Mouse (Mus musculus) right cerebral cortex, postnatal 36 days (tissue): ENCODE results near the gene Aldob.
"Not testable (repeated sequence)": the region's sequence is repeated elsewhere in the genome, so short reads cannot be mapped to it uniquely, and the experiment has no call there.

ENCODE experiments used
- DNase-seq, 2 experiments: peaks; one replicate each; pipeline ENCODE4 v3.0.0; 2022; ENCODE audit warnings: low spot score in 2 of 2, mixed read lengths in 1 of 2

Aldob gene

DNA sequence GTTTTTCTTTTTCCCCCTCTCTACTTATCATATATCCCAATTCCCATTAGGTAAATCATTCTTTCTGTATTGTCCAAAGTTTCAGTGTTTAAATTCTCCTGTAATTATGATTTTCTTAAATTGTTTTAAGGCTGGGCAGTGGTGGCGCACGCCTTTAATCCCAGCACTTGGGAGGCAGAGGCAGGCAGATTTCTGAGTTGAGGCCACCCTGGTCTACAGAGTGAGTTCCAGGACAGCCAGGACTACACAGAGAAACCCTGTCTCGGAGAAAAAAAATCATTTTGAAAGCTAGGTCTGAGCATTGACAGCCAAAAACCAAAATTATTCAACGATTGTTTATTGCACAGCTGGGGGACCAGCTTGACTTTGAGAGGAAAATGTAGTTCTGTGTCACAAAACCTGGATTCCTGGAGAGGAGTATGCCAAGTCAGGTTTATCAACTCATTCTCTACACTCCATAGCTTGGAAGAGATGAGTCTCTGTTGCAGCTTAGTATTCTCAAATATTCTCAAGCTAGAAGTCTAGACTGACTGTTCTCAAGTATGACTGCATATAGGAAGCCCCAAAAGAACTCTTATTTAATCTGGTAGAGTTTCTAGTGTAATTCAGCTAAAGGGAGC, 13.6 kb downstream of the Aldob start:
- DNase-seq = no peak

DNA sequence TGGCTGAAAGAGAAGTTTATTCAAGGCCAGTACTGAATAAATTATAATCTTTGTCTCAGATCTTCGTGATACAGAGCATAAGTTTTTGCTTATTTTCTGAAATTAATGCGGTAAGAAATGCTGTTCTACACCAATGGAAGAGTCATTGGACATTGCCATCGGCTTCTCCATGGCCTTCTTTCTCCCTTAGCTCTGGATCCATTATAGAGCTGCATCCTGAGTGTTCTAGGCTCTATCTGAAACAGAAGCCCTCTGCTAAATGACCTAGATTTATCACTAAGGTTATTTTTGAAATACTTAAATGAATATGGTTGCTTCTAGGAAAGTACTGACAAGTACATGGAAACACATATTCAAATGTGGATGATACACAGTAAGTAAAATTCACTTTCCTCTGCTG, 14.3 kb downstream of the Aldob start:
- no peak for DNase-seq

DNA sequence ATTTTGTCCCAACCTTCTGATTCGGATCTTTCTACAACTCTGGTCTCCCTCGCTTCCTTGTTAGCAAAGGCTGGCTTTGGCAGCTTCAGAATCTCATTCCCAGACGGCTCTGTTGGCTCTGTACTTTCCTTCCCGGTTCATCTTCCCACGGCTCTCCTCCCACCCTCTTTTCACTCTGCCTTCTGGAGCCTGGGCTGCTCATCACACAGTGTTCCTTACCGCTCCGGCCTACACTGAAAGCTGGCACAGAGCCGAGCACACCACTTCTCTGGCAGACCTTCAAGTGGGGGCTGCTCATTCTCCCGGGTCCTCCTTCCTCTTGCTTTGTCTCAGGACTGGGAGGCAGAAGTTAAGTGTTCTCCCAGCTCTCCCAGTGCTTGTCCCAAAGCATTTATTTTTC, 26.8 kb downstream of the Aldob start:
- peak; percentile 83 to 90 for DNase-seq

DNA sequence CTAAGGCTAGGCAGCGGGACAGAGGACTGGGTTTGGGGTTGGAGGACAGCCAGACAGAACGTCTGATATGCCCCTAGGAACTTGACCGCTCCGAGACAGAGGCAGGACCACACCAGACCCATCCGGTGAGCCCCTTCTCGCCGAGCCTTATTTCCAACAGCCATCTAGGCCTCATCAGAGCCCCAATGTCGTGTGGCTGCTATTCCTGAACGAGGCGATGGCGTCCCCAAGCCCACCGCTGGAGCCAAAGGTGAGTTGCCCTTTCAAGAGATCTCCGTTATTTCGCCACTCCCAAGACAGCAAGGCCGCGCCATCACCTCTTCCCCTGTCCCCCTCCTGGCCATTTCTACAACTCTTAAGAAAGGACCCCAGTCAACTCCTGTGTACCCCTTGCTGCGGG, 28.0 kb downstream of the Aldob start:
- DNase-seq = no peak

DNA sequence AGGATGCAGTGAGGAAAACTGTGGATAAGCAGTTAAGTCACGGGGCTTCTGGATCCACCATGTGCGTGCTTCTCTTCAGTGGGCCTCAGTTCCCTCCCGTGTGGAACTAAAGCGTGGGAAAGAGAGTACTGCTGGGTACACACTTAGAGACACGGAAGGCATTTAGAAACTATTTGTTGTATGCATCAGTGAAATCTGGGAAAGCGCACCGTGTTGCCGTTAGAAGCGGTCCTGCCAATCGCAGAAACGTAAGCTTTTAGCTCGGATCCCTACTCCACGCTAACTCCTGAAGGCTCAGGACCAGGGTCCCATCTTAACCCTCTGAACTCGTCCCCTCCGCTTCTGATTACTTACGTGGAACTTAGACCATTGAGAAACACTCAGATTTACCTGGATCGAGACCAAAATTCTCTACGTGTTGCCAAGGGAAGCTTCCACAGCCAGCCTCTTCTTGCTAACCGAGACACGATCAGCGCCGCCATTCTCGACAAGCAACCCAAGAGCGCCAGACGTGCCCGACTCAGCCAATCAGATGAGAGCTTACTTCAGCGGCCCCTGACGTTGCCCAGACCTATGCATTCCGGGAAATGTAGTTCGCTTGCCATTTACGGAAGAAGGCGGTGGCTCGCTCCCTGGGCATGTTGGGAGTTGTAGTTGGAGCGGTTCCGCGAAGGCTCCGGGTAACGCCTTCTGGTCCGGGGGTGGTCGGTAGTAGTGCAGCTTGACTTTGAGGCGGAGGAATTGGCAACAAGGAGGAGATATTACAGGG, 28.6 kb downstream of the Aldob start, which contains the start of the genes Mrpl50 and Zfp189:
Mrpl50 (minus strand) TSS at position 522 of the 769 bp plus-strand sequence.
Zfp189 (plus strand) TSS at position 605 of the 769 bp plus-strand sequence.
- peak; percentile 96 to 98 for DNase-seq

DNA sequence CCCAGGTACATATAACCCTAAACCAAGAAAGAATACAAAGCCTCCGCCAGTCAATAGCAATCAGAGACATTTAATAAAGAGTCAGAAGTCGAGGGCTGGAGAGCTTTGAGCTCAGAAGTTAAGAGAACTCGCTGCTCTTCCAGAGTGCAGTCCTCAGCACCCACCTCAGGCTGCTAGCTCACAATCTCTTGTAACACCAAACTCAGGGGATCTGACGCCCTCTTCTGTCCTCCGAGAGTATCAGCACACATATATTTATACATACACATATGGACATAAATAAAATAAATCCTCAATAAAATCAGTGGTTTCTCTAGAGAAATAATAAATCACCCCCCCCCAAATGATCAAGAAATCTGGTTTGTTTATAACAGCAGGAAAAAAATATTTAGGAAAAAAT, 29.9 kb downstream of the Aldob start:
- no peak for DNase-seq

DNA sequence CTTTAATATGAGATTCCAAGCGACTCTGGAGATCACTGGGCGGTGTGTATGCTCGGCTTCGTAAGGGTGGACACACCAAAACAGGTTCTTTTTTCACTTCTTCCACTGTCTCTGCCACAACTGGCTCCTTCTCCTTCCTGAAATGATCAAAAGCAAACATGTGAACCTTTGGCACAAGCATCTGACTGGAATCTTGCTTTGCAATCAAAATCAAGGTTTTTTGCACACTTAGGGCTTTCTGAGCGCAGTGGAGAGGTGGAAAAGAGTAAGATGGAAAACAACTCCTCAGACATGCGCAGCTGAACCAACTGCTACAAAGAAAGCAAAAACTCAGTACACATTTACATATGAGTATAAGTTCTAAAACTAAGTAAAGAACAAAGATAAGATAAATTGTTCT, 34.9 kb downstream of the Aldob start:
- no peak for DNase-seq

DNA sequence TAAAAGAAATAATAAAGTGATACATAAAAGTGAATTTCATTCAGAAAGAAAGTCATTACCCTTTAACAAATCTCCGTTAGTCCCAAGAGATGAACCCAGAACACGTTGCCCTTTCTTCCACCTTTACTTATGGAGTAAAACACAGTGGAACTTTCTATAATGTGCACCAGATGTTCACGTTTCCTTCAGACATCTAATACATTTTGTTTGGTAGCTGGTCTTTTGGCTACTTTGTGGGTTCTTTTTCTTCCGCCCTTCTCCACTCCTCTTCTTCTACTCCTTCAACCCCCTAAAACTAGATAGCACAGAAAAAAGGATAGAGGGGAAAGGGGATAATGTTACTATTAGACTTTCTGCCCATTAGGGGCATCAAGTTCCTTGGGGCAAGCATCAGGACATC, 36.7 kb downstream of the Aldob start:
- DNase-seq = no peak

DNA sequence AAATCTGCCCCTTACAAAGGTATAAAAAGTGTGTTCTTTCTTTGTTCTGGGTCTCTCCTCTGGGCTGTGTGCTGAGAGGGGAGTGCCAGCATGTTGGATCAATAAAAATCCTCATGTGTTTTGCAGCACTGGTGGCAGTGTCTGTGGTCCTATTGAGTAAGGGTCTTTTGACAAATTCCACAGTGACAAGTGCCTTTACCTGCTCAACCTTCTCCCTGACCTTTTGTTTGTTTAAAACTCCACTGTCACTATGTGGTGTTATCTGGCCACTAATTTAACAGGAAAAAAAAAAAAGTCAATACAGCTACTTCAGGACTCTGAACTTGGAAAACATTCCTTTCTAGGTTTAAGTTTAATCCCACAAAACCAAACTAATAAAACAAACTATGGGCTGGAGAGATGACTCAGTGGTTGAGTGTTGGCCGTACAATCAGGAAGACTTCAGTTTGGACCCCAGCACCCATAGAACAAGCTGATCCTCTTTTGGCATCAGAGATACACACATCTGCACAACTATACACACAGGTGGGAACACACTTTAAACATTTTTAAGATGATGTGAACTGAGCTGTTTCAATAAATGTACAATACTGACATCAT, 39.0 kb downstream of the Aldob start:
- DNase-seq = not testable (repeated sequence)

DNA sequence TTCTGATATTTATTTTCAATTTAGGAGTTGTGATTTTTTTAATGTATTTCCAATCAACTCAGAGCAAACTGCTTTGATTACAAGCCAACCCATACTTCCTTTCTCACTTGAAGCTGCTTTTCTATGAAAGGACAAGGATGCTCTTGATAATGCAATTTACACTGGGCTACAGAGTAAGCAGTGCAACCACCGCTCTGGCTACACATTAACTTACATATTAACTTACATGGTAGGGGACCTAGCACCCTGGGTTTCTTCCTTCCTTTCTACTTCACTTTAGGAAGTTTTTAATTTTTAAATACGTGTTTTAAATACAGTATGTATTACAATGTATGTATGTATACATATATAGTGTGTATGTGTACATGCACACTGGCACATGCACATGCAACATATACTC, 40.2 kb downstream of the Aldob start:
- no peak for DNase-seq

DNA sequence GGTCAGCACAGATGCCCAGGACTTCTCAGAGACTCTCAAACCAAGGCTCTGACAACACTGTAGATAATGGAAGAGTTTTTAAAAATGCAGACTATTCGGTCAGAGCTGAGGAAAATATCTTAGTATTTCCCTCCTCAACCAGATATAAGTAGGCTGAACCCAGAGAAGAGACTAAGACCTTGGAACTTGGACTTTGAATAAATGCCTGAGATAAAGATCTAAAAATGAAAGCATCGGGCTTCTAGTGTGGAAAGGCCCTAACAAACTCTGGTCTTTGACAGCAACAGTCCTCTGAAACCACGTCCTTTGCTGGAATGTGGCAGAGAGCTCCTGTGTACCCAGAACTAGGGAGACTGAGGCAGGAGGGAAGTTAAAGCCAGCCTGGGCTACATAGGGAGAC, 43.0 kb downstream of the Aldob start, which contains the start of gene Baat:
Baat (minus strand) TSS at position 172 of the 400 bp plus-strand sequence.
- no peak for DNase-seq

DNA sequence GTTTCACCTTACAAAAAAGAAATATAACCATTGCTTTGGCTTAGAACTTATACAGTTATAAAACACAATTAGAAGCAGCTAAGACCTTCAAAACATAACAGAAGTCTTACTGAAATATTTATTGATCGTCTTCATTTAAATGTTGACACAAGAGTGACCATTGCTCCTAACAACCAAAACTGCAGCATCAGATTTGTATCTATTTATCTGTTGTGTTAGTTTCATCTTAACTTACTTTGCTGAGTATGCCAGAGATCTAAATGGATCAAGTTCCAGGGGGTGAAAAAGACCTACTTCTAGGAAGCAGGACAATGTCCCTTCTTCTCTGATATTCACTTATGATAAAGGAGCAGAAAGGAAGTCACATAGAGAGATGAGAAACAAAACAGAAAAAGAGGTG, 45.8 kb downstream of the Aldob start:
- DNase-seq = no peak
